Comparison of ENCODE assay signal across 8 mouse cellular contexts in genomic region chr8:90000899-90001640, GRCm38 (mm10).
A peak's percentile ranks its signal among the peaks of the same experiment; 100 is the strongest.
DNase-seq lines count a peak whose midpoint lies in the region; ATAC-seq and TF ChIP-seq lines count a peak whose summit lies in the region.

No protein-coding gene starts in this region.

- H3K4me3 ChIP-seq in hindbrain, embryonic 12.5 days, result no peak overlapping the region
- H3K4me3 ChIP-seq in midbrain, postnatal 0 days (ENCODE audit: low read depth, low read length), result no peak overlapping the region

- peak; percentile 98 for TF ChIP-seq CTCF in midbrain, postnatal 0 days (IDR thresholded peaks at IDR 0.05)

- WGBS in hindbrain, embryonic 12.5 days, result 43% methylated on average over 15 of the region's 15 CpGs
- 17% methylated on average over 15 of the region's 15 CpGs for WGBS in midbrain, postnatal 0 days

- 0 out of 2 replicates have a peak overlapping the region, but pooled peaks have one; percentile 18 for H3K27ac ChIP-seq in hindbrain, embryonic 12.5 days
- H3K27ac ChIP-seq in midbrain, postnatal 0 days (ENCODE audit: low read depth, low read length), result no peak overlapping the region

- no peaks in the 10 kb centered on the region for H3K9me3 ChIP-seq in hindbrain, embryonic 12.5 days (replicated peaks)
- no peaks in the 10 kb centered on the region for H3K9me3 ChIP-seq in midbrain, postnatal 0 days (ENCODE audit: low read length)

- no peak overlapping the region for H3K4me2 ChIP-seq in hindbrain, embryonic 12.5 days (replicated peaks)
- no peak overlapping the region for H3K4me2 ChIP-seq in midbrain, postnatal 0 days (ENCODE audit: low read depth, low read length, poor library complexity, severe bottlenecking)

- peak; percentile 61 for DNase-seq in CD4-positive, CD25-positive, alpha-beta regulatory T cell, adult 2 months (ENCODE audit: low read depth, low spot score)
- peak; percentile 95 for DNase-seq in brain, adult 2 months (ENCODE audit: low read depth, low spot score)
- peak; percentile 46 for DNase-seq in fibroblast of lung, adult 2 months (ENCODE audit: low read depth)
- peak; percentile 82 to 84 for DNase-seq in left cerebral cortex, postnatal 25 days (ENCODE audit: low spot score in 2 of 2)
- peak; percentile 92 for DNase-seq in midbrain, postnatal 0 days (ENCODE audit: low spot score)
- peak; percentile 42 for DNase-seq in splenic B cell, adult 2 months (ENCODE audit: low read depth, low spot score)

- no peaks in the 10 kb centered on the region for H3K27me3 ChIP-seq in hindbrain, embryonic 12.5 days
- no peaks in the 10 kb centered on the region for H3K27me3 ChIP-seq in midbrain, postnatal 0 days (ENCODE audit: insufficient read depth, low read length)
- no peaks in the 10 kb centered on the region for H3K27me3 ChIP-seq in splenic B cell, adult 2 months (ENCODE audit: control insufficient read depth, insufficient read depth, low read length, poor library complexity, severe bottlenecking)

- no peak overlapping the region for H3K9ac ChIP-seq in hindbrain, embryonic 12.5 days
- H3K9ac ChIP-seq in midbrain, postnatal 0 days (replicated peaks; ENCODE audit: low read length, poor library complexity, severe bottlenecking), result no peak overlapping the region

- no peaks in the 10 kb centered on the region for H3K4me1 ChIP-seq in hindbrain, embryonic 12.5 days
- H3K4me1 ChIP-seq in midbrain, postnatal 0 days (ENCODE audit: insufficient read depth, low read length), result no peaks in the 10 kb centered on the region

- intact Hi-C loops in left cerebral cortex, postnatal 25 days (cut with DNase I), result loop anchor here (1.0 to 10.0 kb wide), 6 partner anchors 150 to 792 kb away; partner anchors contain the start of gene Tox3

- H3K36me3 ChIP-seq in hindbrain, embryonic 12.5 days, result no peaks in the 10 kb centered on the region
- H3K36me3 ChIP-seq in midbrain, postnatal 0 days (ENCODE audit: insufficient read depth, low read length), result no peaks in the 10 kb centered on the region
- no peaks in the 10 kb centered on the region for H3K36me3 ChIP-seq in splenic B cell, adult 2 months (ENCODE audit: control insufficient read depth, insufficient read depth, low read length, poor library complexity, severe bottlenecking)

- ATAC-seq in CD4-positive, CD25-positive, alpha-beta regulatory T cell, adult 4 months, result no peak
- no peak for ATAC-seq in hindbrain, embryonic 12.5 days (ENCODE audit: low FRiP score)
- no peak for ATAC-seq in midbrain, postnatal 0 days (ENCODE audit: low FRiP score)

Comparison
In these comparisons a context has a peak if more than half of its experiments do, and no peak if none do; other contexts are left out.
1. DNase-seq: peak in every context shown above with its lines; median percentile 95 in brain, adult 2 months; 92 in midbrain, postnatal 0 days; 83 in left cerebral cortex, postnatal 25 days; 61 in CD4-positive, CD25-positive, alpha-beta regulatory T cell, adult 2 months; 46 in fibroblast of lung, adult 2 months; 42 in splenic B cell, adult 2 months.